Mouse (Mus musculus) heart, postnatal 36 days (tissue): ENCODE results near the gene Ptprg. TPM values are rescaled to one million over a fixed set of nuclear protein-coding genes. Genes with fewer than 3 reads are reported as not detected.
"Not testable (repeated sequence)": the region's sequence is repeated elsewhere in the genome, so short reads cannot be mapped to it uniquely, and the experiment has no call there.

Source experiments
- DNase-seq, 2 experiments: peaks; one replicate each; pipeline ENCODE4 v3.0.0; 2021 to 2022
- intact Hi-C: fragments of 180-260 bp; cut with DNase I; formaldehyde crosslinking; loops from one replicate; pipeline ENCODE4 v1.15.1; 2025
- total RNA-seq, 2 experiments: library from RNA; stranded (reverse); gene quantifications; 2 replicates each; pipeline ENCODE4 v1.2.3; 2021

The Ptprg gene
- total RNA-seq, 2 experiments from 2014 or later = 51.9 to 66.2 TPM

DNA sequence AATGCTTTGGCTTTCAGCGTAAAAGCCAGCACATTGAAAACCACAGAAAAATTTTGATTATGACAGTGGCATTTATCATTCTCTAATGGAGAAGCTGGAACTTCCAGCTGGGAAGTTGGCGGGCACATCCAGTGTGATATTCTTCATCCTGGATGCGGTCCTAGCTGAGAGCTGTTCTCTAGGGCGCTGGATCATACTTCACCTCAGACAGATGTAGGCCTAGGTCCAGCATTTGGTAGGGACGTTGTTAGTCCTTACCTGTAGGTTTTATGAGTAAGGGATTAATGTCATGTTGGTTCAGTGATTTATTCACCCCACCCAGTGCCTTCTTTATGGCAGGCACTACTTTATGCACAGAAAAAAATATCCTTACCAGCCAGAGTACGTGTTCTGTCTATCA lies 444.2 kb downstream of the Ptprg start:
- intact Hi-C loops = no loop called here

DNA sequence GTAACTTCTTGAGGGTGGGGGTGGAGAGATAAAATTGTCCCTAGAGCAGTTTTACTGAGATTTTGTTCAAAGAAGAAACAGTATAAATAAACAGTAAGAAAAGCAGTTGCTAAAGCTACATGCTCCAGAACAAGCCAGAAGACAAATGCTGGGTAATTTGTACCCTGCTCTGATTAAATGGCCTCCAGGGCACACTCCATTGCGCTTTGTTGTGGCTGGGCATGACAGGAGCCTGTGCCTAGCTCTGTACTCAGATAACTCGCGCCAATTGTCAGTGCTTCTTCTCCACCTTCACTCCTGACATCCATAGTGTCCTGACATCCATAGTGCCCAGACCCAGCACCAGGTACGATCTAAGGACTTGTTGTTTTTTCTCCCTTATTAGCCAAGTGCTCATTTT lies 445.1 kb downstream of the Ptprg start:
- no peak for DNase-seq

More for the DNA sequence above, 444.2 kb downstream of the Ptprg start:
- DNase-seq = no peak

DNA sequence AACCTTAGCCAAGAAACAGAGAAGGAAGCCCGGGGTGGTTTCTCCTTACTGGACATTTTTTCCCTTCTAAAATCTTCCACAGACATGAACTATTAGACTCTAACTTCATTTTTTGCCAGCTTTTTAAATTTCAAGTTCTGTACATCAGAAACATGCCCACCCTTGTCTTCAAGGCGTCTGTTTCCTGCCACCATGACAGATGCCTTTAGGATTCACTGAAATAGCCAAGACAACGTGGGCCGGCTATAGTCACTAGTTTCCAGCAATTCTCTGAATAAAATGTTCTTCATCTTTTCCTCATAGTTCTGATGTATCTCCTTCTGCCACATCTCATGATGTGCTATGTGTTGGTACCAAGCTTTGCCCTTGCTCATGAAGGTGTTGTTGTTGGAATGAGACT lies 450.7 kb downstream of the Ptprg start:
- no peak for DNase-seq
- intact Hi-C loops = no loop called here

More for the DNA sequence above, 445.1 kb downstream of the Ptprg start:
- intact Hi-C loops = no loop called here

DNA sequence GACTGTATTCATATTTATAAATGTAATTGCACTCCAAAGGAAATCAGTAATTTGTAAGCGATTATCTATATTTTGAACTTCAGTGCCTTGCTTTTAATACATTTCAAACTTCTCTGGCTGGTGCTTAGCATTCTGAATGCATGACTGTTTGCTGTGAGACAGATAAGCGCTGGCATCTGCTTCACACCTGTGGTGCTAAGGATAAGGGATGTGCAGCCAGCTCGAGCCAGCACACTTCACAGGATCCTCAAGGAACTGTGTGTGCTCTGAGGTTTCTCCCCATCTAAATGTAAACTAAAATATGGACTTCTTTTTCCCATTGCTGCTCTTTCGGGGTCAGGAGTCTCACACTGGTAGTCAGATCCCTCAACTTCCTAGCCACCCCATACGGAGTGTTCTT lies 458.4 kb downstream of the Ptprg start:
- no peak for DNase-seq
- intact Hi-C loops = no loop called here

DNA sequence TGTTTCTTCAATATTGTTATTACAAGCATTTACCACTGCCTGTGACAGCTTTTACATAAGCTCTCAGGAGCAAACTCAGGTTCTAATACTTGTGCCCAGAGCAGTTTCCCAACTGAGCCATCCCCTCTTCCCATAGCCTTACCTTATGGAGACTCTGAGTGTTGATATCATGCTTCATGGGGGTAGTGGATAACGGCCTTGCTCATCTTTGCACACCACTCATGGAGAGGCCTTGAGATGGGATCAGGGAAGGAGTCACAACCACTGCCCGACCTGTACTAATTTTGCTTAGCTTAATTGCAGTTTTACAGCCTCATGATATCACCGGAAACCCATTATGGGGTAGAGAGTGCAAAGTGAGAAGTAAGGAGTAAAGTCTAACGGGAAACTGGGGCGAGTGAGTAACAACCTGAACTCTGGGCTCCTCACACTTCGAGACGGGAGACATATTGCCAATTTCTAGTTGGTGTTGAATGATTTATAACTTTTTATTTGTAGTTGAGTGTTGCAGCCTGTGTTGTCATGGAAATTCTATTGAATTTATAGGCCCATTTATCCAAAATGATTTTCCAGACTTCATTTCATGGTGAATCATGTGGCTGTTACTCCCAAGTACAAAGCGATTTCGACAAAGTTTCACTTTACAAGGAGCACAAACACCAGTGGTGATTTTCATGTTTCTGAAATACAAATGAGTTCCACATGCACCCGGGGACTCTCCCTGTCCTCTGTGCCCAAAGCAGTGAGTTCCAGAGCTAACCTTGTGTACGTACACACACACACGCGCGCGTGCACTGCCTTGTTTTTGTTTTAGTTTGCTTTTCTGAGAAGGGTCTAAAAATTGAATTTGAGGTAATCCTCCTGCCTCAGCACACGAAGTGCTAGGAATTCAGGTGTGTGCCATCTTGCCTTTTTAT lies 472.7 kb downstream of the Ptprg start:
- intact Hi-C loops = loop anchor here (1.0 kb wide), 1 partner anchor 19 kb away; no protein-coding TSS in a partner anchor
- DNase-seq = no peak

DNA sequence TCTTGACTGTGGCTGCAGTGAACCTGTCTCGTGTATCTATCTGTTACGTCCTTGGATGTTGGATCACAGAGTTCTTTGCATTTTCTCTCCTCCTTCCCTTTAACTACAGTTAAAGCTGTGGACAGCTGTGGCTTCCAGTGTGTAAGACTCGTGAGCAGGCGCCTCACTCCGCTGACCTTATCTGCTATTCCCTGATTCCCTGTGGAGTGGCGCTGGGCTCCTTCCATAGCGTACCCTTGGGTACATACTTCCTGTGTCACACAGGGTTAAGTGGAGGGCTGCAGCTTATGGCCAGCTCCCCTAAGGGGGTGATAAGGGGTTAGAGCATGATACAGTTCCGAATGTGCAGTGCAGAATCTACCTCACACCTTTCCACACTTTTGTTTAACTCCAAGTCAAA lies 473.9 kb downstream of the Ptprg start:
- DNase-seq = no peak

DNA sequence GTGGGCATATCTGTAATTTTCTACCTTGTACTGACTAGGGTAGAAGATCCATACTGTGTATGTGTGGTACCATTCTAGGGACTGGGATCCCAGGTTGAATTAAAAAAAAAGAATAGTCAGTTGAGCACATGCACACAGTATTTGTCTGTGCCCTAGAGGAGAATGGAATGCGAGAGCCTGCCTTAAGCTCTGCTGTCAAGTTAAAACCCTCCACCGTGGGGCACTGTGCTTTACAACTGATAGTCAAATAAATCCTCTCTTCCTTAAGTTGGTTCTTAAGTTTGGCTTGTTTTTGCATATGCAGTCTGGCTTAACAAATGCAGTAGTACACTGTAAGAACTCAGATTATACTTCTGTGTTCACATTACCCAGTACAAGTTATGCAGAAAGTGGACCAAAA lies 476.6 kb downstream of the Ptprg start:
- no peak for DNase-seq
- intact Hi-C loops = no loop called here

More for the DNA sequence above, 473.9 kb downstream of the Ptprg start:
- intact Hi-C loops = no loop called here

DNA sequence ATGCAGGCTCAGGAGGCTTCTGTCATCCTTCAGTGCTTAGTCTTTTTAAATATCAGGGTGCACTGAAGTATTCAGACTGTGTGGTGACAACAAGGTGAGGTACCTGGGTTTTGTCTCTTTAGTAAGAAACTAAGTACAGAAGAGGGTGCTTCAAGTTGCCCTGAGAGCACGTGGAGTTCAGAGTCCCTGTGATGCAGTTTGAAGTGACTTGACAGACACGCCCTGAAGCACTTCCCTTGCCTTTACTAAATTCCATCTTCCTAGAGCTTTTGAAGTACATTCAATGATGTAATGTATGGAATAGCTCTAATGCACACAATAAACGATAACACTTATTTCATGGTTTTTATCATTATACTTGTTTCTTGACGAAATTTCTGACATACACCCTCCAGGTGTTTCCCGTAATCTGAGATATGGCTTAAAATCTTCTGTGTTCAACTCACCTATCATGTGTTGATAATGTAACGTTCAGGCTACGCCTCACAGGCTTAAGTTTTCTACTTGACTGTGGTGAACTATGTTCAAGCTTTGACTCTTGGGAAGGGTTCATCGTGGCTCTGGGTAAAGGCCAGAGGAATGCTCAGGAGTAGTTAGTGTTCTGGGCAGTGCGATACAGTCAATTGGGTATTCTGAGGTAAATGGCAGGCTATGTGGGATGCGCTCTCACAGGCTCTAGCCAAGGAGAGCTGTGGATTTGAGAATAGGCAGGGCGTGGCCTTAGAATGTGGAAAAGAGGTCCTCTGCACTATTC lies 483.4 kb downstream of the Ptprg start:
- no peak for DNase-seq
- intact Hi-C loops = no loop called here

DNA sequence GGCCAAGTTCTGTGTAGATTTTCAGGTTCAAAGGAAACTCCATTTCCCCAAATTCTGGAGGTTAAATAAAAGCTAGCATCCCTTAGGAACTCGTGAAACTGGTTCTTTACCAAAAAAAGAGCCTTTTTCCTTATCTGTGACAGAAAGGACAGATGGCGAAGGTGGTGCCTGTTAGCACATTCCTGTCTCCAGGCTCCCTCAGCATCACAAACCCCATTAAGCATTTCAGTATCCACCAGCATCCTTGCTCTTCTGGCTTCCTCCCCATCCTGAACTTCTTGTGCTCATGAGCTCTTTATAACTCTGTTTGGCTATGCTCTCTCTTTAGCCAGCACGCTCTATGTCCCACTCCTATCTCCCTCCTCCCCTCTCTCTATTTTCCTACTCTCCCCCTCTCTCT lies 486.4 kb downstream of the Ptprg start:
- intact Hi-C loops = no loop called here
- no peak for DNase-seq

DNA sequence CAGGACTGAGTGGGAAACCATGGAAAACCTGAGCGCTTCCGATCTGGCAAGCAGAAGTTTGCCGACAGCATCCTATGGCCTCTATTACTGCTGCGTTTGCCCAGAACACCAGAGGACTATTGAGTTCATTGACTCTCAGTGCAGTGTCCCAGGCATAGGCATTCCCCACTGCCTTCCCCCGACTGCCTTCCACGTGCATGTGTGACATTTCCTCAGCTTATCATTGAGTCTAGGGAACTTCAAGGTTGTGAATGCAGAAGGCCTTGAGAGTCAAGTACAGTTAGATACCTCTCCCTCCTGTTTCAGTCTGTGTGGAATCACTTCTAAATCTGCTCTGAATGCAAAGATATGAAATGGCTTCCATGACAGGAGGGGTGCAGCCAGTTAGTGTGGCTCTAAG lies 488.2 kb downstream of the Ptprg start:
- no peak for DNase-seq
- intact Hi-C loops = no loop called here

DNA sequence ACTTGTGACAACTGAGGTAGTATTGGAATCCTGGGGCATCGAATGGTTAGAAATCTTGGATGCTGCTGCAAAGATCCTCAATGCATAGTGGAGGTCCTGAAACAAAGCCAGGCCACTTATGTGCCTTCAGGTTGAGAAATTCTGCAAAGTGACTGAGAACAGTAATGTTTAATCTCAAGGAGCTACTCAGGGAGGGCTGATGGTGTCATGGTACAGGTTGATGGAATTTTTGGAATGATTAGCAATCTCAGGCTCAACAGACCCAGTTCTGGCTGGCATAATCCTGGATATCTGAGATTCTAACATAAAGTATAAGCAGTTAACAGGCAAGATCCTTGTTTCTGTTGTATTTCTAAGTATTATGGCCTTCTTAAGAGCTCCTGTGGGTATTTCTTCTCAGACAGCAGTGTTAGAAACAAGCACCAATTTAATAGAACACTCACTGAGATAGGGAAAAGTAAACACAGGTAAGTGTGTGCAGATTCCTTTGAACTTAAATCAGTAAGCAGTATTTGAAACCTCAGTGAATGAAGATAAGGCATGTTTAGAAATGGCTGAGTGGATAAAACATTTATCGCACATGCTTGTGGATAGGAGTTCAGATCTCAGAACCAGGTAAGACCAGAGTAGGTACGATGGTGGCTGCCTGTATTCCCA lies 493.0 kb downstream of the Ptprg start:
- DNase-seq = no peak
- intact Hi-C loops = no loop called here

DNA sequence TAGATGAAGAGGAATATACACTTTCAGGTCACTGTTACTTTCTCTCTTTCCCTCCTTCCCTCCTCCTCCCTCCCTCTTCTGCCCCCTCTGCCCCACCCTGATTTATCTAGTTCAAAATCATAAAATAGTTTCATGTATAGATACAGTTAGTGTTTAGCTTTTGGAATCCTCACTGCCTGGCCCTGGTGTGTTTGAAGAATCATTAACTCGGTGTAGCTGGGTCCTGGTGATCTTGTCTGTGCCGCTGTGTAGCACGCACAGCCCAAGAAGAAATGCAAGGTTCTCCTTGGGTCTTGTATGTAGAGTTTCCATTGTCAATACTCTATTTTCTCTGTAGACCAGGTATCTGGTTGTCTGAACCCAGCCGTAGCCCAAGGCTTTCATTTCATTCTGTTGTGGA lies 494.3 kb downstream of the Ptprg start:
- DNase-seq = no peak
- intact Hi-C loops = no loop called here

DNA sequence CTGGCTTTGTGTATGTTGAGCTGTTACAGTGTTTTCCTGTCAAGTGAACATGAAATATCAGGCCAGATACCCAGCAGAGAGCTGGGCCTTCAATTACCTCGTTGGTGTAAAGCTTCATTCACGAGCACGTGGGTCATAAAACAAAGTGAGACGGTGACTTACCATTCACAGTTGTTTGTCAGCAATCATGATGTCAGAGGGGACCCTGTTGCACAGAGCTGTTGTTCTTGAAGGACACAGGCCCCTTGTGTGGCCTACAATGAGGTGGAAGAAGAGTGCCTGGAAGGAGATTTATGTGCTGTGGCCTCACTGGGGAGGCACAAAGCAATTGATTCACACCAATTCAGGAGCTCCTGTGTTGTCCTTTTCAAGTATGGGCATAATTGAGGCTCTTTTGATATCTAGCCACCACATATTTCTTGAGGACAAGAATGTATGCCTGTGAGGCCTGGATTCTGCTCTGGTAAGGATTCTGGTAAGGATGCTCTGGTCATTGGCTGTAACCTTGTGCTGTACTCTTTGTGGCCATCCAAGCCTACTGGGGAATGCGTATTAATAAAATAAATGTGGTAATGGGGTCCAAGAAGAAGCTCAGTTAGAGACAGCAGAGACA lies 503.7 kb downstream of the Ptprg start:
- intact Hi-C loops = loop anchor here (5.0 kb wide), 2 partner anchors 175 to 190 kb away; no protein-coding TSS in a partner anchor

DNA sequence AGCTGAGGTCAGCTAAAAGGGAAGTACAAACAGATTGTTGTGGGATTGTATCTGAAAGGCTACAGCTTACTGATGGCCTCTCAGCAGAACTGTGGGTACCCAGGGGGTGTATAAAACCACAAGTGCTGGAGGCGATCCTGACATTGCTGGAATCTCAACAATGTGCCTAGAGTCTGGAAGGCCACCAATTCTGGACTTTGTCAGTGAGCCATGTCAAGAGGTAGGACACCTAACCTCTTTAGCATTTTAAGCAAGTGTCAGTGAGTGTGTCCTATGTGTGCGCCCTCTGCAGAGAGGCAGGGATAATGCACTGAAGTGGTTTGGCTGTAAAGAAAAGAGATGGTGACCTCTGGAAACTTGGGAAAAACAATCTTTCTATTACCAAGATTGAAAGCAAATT lies 504.5 kb downstream of the Ptprg start:
- intact Hi-C loops = loop anchor here (5.0 kb wide), 2 partner anchors 176 to 191 kb away; no protein-coding TSS in a partner anchor
- peak; percentile 23 to 42 for DNase-seq

More for the DNA sequence above, 503.7 kb downstream of the Ptprg start:
- no peak for DNase-seq

DNA sequence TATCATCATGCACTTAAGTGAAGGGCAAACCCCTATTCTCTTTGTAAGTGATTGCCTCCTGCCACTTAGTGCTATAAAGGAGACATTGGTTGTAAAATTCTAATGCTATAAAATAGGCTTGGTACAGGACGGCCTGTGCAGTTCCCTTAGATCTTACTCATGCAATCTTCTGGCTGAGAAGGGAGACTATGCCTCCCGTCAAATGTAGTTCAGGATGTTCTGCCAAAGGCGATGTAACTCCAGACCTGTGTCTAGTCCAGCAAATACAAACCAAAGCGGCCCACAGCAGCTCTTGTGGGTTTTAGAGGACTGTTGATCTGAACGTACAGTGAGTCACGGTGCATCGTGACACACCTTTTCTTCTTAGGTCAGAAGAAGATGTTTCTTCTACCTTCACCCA lies 505.8 kb downstream of the Ptprg start:
- DNase-seq = peak; percentile 43 to 62

DNA sequence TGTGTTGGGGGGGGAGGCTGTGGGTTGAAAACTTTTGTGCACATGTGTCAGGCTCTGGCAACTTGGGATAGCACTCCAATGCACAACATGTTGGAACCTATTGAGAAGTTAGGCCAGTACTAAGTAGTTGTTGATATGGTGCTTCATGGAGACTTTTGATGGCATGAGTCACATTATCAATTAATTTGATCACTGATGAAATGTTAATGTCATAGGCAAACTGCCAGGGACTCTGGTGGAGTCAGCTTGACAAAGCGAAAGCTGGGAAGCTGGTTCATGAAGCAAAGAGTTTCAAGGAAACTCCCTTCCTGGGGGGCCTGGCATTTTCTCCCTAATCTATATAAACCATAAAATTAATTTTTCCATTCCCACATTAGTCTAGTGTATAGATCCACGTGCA lies 508.0 kb downstream of the Ptprg start:
- DNase-seq = not testable (repeated sequence)
- intact Hi-C loops = loop anchor here (5.0 kb wide), 1 partner anchor 504 kb away; no protein-coding TSS in a partner anchor

More for the DNA sequence above, 505.8 kb downstream of the Ptprg start:
- intact Hi-C loops = loop anchor here (5.0 kb wide), 2 partner anchors 177 to 192 kb away; no protein-coding TSS in a partner anchor

DNA sequence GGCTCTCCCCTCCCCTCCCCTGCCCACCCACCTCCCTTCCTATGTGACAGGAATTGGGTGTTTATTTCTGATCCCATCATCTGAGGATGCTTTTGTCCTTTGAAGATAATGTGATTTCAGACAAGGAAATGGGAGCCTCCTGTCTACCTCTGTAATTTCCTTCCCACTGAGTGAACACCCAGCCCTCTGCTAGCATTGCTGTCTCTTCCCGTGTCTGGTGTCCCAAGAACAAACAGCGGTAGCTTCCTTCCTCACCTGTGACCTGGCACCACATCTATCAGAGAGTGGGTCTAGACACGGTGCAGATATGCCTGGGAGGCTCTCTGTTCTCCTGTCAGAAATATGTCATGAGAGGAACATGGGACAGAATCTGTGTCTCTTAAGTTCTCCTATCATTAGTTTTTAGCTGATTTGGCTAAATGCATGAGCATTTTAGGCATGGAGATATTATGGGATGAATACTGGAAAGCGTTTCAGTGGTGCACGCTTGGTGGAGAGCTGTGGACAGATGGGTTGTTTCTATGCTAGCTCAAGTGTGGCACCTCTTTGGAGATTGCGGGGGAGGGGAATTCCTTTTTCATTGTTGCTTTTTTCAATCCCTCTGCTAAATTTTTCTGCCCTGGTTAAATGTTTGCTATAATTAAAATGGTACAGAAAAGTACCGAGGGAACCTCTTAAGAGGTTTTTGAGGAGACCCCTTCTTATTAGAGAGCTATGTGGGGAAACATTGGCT lies 509.5 kb downstream of the Ptprg start:
- intact Hi-C loops = loop anchor here (1.0 to 5.0 kb wide), 2 partner anchors 72 to 505 kb away; no protein-coding TSS in a partner anchor
- peak in 1 of 2 experiments; percentile 19 for DNase-seq

DNA sequence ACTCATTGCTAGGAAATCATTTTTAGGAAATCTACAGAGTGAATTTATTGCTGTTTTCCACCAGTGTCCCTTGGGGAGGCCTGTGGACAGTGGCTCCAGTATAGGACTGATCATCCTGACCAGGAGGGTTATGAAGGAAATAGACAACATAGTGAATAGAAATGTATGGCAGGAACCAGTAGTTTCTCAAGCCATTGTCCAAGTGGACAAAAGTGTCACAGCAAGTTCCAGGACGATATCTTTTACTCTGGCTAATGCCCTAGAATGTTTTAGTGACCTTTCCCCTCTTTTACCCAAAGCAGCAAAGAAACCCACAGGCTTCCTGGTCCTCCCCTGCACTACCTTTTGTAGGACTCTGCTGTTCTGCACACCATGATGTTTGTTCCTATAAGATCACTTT lies 511.7 kb downstream of the Ptprg start:
- intact Hi-C loops = loop anchor here (2.0 kb wide), 1 partner anchor 34 kb away; no protein-coding TSS in a partner anchor
- DNase-seq = no peak

DNA sequence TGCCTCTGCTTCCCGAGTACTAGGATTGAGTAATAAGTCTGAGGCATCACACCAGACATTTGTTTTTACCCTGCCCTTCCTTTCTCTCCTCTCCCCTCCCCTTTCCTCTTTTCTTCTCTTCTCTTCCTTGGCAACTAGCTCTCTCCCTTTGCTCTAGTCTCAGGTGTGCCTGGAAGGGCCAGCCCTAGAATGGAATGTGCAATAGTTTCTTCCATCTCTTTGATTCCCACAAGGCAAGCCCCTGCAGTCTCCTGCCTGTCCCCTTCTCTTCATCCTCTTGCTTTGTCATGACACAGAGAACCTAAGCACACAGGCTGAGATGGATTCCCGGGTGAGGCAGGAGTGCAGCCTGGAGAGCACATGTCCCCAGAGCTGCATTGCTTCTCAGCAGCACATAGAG lies 512.4 kb downstream of the Ptprg start:
- intact Hi-C loops = loop anchor here (2.0 kb wide), 1 partner anchor 33 kb away; no protein-coding TSS in a partner anchor
- no peak for DNase-seq
